ENCODE assay signal across 25 mouse cellular contexts in genomic region chr13:102666731-102667130, GRCm38 (mm10). TPM values are rescaled to one million over a fixed set of nuclear protein-coding genes. Genes with fewer than 3 reads are reported as not detected.
DNase-seq lines count a peak whose midpoint lies in the region; ATAC-seq lines count a peak whose summit lies in the region.
"Had no signal": no experiment of that assay in that cellular context is flagged by ENCODE, and none has a peak within 500 bp of the region (broad histone marks: within the 10 kb centered on the region; RNA-seq: fewer than 3 reads in every experiment).

No protein-coding gene starts in this region.

- 27% methylated on average over 4 of the region's 4 CpGs for WGBS in liver, embryonic 13.5 days (ENCODE audit: insufficient replicate concordance)
- 41% methylated on average over 4 of the region's 4 CpGs for WGBS in liver, embryonic 11.5 days

- H3K27me3 ChIP-seq in liver, embryonic 13.5 days, result peaks cover 15% of the 10 kb centered on the region
- H3K27me3 ChIP-seq in liver, embryonic 11.5 days (replicated peaks; ENCODE audit: control insufficient read depth, insufficient read depth, low read length), result no peaks in the 10 kb centered on the region
- H3K27me3 ChIP-seq: embryonic facial prominence, embryonic 15.5 days; heart, embryonic 13.5 days; Patski had no signal

- no peak for ATAC-seq in liver, embryonic 13.5 days (ENCODE audit: low read depth)
- no peak for ATAC-seq in liver, embryonic 11.5 days (replicated peaks; ENCODE audit: low FRiP score)
- peak; percentile 38 for ATAC-seq in megakaryocyte progenitor cell, adult 5-6 weeks (replicated peaks; ENCODE audit: poor library complexity)
- ATAC-seq: forebrain, postnatal 0 days; hindbrain, embryonic 16.5 days; lung, postnatal 0 days; Patski had no signal

- H3K9me3 ChIP-seq in liver, embryonic 13.5 days (replicated peaks), result no peaks in the 10 kb centered on the region
- no peaks in the 10 kb centered on the region for H3K9me3 ChIP-seq in liver, embryonic 11.5 days (ENCODE audit: control insufficient read depth, low read length)
- H3K9me3 ChIP-seq: embryonic facial prominence, embryonic 15.5 days; heart, embryonic 13.5 days; limb, embryonic 10.5 days; midbrain, embryonic 10.5 days had no signal

- H3K9ac ChIP-seq in liver, embryonic 13.5 days, result no peak overlapping the region
- no peak overlapping the region for H3K9ac ChIP-seq in liver, embryonic 11.5 days (ENCODE audit: low read depth, low read length)
- H3K9ac ChIP-seq: embryonic facial prominence, embryonic 15.5 days; forebrain, postnatal 0 days; heart, embryonic 13.5 days; liver, embryonic 14.5 days had no signal

- no peak overlapping the region for H3K4me2 ChIP-seq in liver, embryonic 13.5 days
- no peak overlapping the region for H3K4me2 ChIP-seq in liver, embryonic 11.5 days
- H3K4me2 ChIP-seq: embryonic facial prominence, embryonic 15.5 days; heart, embryonic 13.5 days had no signal

- H3K4me1 ChIP-seq in liver, embryonic 13.5 days (replicated peaks), result peaks cover 20% of the 10 kb centered on the region
- peaks cover 13% of the 10 kb centered on the region; the same call in 1 of the 2 replicates for H3K4me1 ChIP-seq in liver, embryonic 11.5 days (replicated peaks; ENCODE audit: control insufficient read depth, insufficient read depth, low read length)
- H3K4me1 ChIP-seq: limb, embryonic 10.5 days had no signal

- DNase-seq in liver, embryonic 13.5 days, result no peak
- no peak for DNase-seq in liver, embryonic 11.5 days (ENCODE audit: low spot score)
- DNase-seq in A20 (ENCODE audit: low read depth, low spot score), result peak; percentile 74
- DNase-seq in brain, adult 2 months (ENCODE audit: low read depth, low spot score), result peak; percentile 29
- no peak for DNase-seq in urinary bladder, postnatal 14 days (ENCODE audit: low spot score)
- no peak for DNase-seq in frontal cortex, postnatal 25 days (ENCODE audit: low spot score in 2 of 2)
- DNase-seq: adrenal gland, adult 8-10 months; cerebellum, adult 11-12 months; cerebellum, postnatal 25 days; forebrain, postnatal 0 days; gastrocnemius, adult 2 months; heart, adult 18-20 months; heart, postnatal 4 days; kidney, adult 18-20 months; kidney, postnatal 10 days; retina, postnatal 1 day had no signal

- peak overlapping the region; percentile 36; the same call in 1 of the 2 replicates for H3K27ac ChIP-seq in liver, embryonic 13.5 days
- no peak overlapping the region for H3K27ac ChIP-seq in liver, embryonic 11.5 days (ENCODE audit: low read depth, low read length)
- H3K27ac ChIP-seq: embryonic facial prominence, embryonic 15.5 days; gastrocnemius, adult 2 months; heart, embryonic 13.5 days; limb, embryonic 10.5 days; liver, embryonic 14.5 days; midbrain, embryonic 10.5 days had no signal

- no peaks in the 10 kb centered on the region for H3K36me3 ChIP-seq in liver, embryonic 13.5 days
- no peaks in the 10 kb centered on the region for H3K36me3 ChIP-seq in liver, embryonic 11.5 days (ENCODE audit: control insufficient read depth, insufficient read depth, low read length)
- H3K36me3 ChIP-seq: embryonic facial prominence, embryonic 15.5 days; heart, embryonic 13.5 days; limb, embryonic 10.5 days; midbrain, embryonic 10.5 days had no signal

- H3K4me3 ChIP-seq in liver, embryonic 13.5 days (replicated peaks), result no peak overlapping the region
- no peak overlapping the region for H3K4me3 ChIP-seq in liver, embryonic 11.5 days (ENCODE audit: low read depth, low read length)
- H3K4me3 ChIP-seq: embryonic facial prominence, embryonic 15.5 days; gastrocnemius, adult 2 months; heart, embryonic 13.5 days; limb, embryonic 10.5 days; midbrain, embryonic 10.5 days had no signal

RNA-seq across cellular contexts. Expression of gene Cd180, which starts 26.6 kb away (rescaled TPM):
- polyA plus RNA-seq in liver, embryonic 13.5 days (2015; fragmentation: Nextera tagmentation; extraction: Ambion mirVana), result 0.91 and 1.00 TPM in 2 replicates
- 0.68 and 1.7 TPM in 2 replicates for polyA plus RNA-seq in liver, embryonic 11.5 days (2014; fragmentation: Nextera tagmentation; extraction: Ambion mirVana)
- total RNA-seq in megakaryocyte progenitor cell, adult 5-6 weeks (2015), result 47.1 and 51.5 TPM in 2 replicates
- 11.2 and 14.5 TPM in 2 replicates for total RNA-seq in megakaryocyte progenitor cell, adult 5-6 weeks (2017)
- polyA plus RNA-seq: Patski had no signal

Comparison
In these comparisons a context has a peak if more than half of its experiments do, and no peak if none do; other contexts are left out.
1. DNase-seq: peak in A20 (single experiment) and brain, adult 2 months (single experiment); none in liver, embryonic 13.5 days (single experiment), liver, embryonic 11.5 days (single experiment), urinary bladder, postnatal 14 days (single experiment) and frontal cortex, postnatal 25 days (0 of 2).